Mouse (Mus musculus): ENCODE measurements around the gene L2hgdh.

Gene L2hgdh

GRCm38 (mm10) chr12:69730306-69730705 lies 5.6 kb upstream of the L2hgdh start:
- DNase-seq (ENCODE audit: low spot score), result no peak

GRCm38 (mm10) chr12:69729246-69729645 lies 4.6 kb upstream of the L2hgdh start:
- DNase-seq (ENCODE audit: low spot score), result no peak

GRCm38 (mm10) chr12:69724018-69724710 lies 509 bp downstream of the L2hgdh start:
- DNase-seq (ENCODE audit: low spot score), result no peak

GRCm38 (mm10) chr12:69723376-69723775 lies 1.3 kb downstream of the L2hgdh start:
- DNase-seq (ENCODE audit: low spot score), result no peak

- no peak for DNase-seq (ENCODE audit: low spot score)
Measured at GRCm38 (mm10) chr12:69722857-69723256, 1.8 kb downstream of the L2hgdh start.

GRCm38 (mm10) chr12:69713628-69714027 lies 11.0 kb downstream of the L2hgdh start:
- DNase-seq (ENCODE audit: low spot score), result no peak

GRCm38 (mm10) chr12:69704799-69705458 lies 19.7 kb downstream of the L2hgdh start:
- DNase-seq (ENCODE audit: low spot score), result peak; percentile 44

GRCm38 (mm10) chr12:69698352-69698751 lies 26.3 kb downstream of the L2hgdh start:
- no peak for DNase-seq (ENCODE audit: low spot score)

- DNase-seq (ENCODE audit: low spot score), result peak; percentile 62
Measured at GRCm38 (mm10) chr12:69696746-69697145, 27.9 kb downstream of the L2hgdh start.

GRCm38 (mm10) chr12:69693471-69693870 lies 31.2 kb downstream of the L2hgdh start:
- no peak for DNase-seq (ENCODE audit: low spot score)

- DNase-seq (ENCODE audit: low spot score), result no peak
Measured at GRCm38 (mm10) chr12:69690714-69691113, 34.0 kb downstream of the L2hgdh start.

GRCm38 (mm10) chr12:69689094-69689493 lies 35.6 kb downstream of the L2hgdh start:
- DNase-seq (ENCODE audit: low spot score), result no peak

- no peak for DNase-seq (ENCODE audit: low spot score)
Measured at GRCm38 (mm10) chr12:69688368-69688767, 36.3 kb downstream of the L2hgdh start.

GRCm38 (mm10) chr12:69683537-69683936 lies 41.1 kb downstream of the L2hgdh start:
- peak; percentile 53 for DNase-seq (ENCODE audit: low spot score)

GRCm38 (mm10) chr12:69682788-69683419 lies 41.8 kb downstream of the L2hgdh start:
- peak; percentile 31 for DNase-seq (ENCODE audit: low spot score)

- peak; percentile 82 for DNase-seq (ENCODE audit: low spot score)
Measured at GRCm38 (mm10) chr12:69682065-69682787, 42.4 kb downstream of the L2hgdh start.

GRCm38 (mm10) chr12:69681566-69682061 lies 43.1 kb downstream of the L2hgdh start, which contains the start of gene Sos2:
Sos2 (minus strand) TSS chr12:69681852.
- peak; percentile 34 for DNase-seq (ENCODE audit: low spot score)

- DNase-seq (ENCODE audit: low spot score), result peak; percentile 61
Measured at GRCm38 (mm10) chr12:69680635-69681565, 43.8 kb downstream of the L2hgdh start.

GRCm38 (mm10) chr12:69676157-69676556 lies 48.5 kb downstream of the L2hgdh start:
- no peak for DNase-seq (ENCODE audit: low spot score)

GRCm38 (mm10) chr12:69674576-69675537 lies 49.8 kb downstream of the L2hgdh start:
- no peak for DNase-seq (ENCODE audit: low spot score)
